Mouse (Mus musculus) C3H10T1/2 (cell line): ENCODE results near the gene Gm6526. TPM values are rescaled to one million over a fixed set of nuclear protein-coding genes. Genes with fewer than 3 reads are reported as not detected.

Experiments
- polyA plus RNA-seq, 2 experiments: library from polyadenylated mRNA; unstranded; fragments of >200 nt; fragmentation: generic; extraction: Trizol; gene quantifications; one replicate each; pipeline ENCODE4 v1.2.1; 2012; ENCODE audit warnings: missing spikeins in 2 of 2

The Gm6526 gene
- under 1 TPM; 0.04 to 0.31 TPM for polyA plus RNA-seq

GRCm38 (mm10) chr14:43747566-43747965 lies at the start of gene Gm6526:
Gene Gm6526 (plus strand): TSS chr14:43747866.

DNA sequence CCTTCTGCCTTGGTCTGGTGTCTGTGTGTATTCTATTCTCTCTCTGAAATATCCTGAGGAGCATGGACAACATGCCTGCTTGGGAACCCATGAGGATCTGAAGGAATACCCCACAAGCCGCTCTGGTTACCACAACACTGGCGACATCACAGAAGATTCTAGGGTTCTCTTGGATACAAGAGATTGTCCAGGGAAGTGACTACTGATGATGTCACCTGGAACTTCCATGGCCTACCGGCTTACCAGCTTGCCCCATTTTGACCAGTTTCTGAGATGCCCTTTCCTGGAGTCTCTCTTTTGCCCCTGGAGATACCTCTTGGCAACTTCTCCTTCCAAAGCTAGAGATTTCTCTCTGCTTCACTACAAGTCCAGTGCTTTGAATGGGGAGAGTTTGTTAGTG lies 20.3 kb upstream of the Gm6526 start, which contains the start of gene Gm16506:
Gene Gm16506, minus strand, starts transcription at position 101 of the 400 bp plus-strand sequence.

DNA sequence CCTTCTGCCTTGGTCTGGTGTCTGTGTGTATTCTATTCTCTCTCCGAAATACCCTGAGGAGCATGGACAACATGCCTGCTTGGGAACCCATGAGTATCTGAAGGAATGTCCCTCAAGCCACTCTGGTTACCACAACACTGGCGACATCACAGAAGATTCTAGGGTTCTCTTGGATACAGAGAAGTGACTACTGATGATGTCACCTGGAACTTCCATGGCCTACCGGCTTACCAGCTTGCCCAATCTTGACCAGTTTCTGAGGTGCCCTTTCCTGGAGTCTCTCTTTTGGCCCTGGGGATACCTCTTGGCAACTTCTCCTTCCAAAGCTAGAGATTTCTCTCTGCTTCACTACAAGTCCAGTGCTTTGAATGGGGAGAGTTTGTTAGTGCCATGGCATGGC lies 37.0 kb downstream of the Gm6526 start, which contains the start of gene Gm8180:
Gene Gm8180, minus strand, starts transcription at position 101 of the 400 bp plus-strand sequence.

Other genes starting within 250 kb of the Gm6526 start
- not detected for gene Gm5799, start 204.3 kb upstream of the Gm6526 start, polyA plus RNA-seq
- not detected for gene Gm17654, start 168.7 kb upstream of the Gm6526 start, polyA plus RNA-seq
- gene Gm10375, start 139.9 kb upstream of the Gm6526 start, polyA plus RNA-seq, result not detected
- gene Gm8165, start 70.7 kb upstream of the Gm6526 start, polyA plus RNA-seq, result not detected
- under 1 TPM; 0.57 to 0.99 TPM for gene Gm7324, start 50.0 kb upstream of the Gm6526 start, polyA plus RNA-seq
- gene Gm16506, start 20.4 kb upstream of the Gm6526 start, polyA plus RNA-seq, result not detected
- gene Gm8180, start 36.9 kb downstream of the Gm6526 start, polyA plus RNA-seq, result not detected
- gene Ear1, start 127.7 kb downstream of the Gm6526 start, polyA plus RNA-seq, result not detected
- not detected for gene Ear10, start 175.7 kb downstream of the Gm6526 start, polyA plus RNA-seq
- gene Gm8113, start 177.5 kb downstream of the Gm6526 start, polyA plus RNA-seq, result under 1 TPM; 0.05 to 0.46 TPM
- not detected for gene Ang5, start 209.2 kb downstream of the Gm6526 start, polyA plus RNA-seq